Mouse (Mus musculus): Measurements from ENCODE around the gene Pef1. TPM values are rescaled to one million over a fixed set of nuclear protein-coding genes. Genes with fewer than 3 reads are reported as not detected.
A peak's percentile ranks its signal among the peaks of the same experiment; 100 is the strongest.

The Pef1 gene
- total and polyA plus RNA-seq, 3 experiments = 31.4 to 59.3 (median 38.0) TPM

GRCm38 (mm10) chr4:130168280-130169183, 66.2 kb downstream of the Pef1 start:
- Histone ChIP-seq H3K4me3 (peak overlapping the region; percentile 15; the same call in 1 of the 2 replicates), H3K36me3 (ENCODE audit: control insufficient read depth, insufficient read depth, low read length) (peaks cover 5% of the 10 kb centered on the region), H3K79me2 (replicated peaks; ENCODE audit: control insufficient read depth, insufficient read depth, low read length) (no peaks in the 10 kb centered on the region), H3K9ac (ENCODE audit: low read depth, low read length) (peak overlapping the region; percentile 12; the same call in 1 of the 2 replicates), H3K27ac (peak overlapping the region; percentile 80), H3K4me1 (ENCODE audit: control insufficient read depth, insufficient read depth, low read length) (peaks cover 36% of the 10 kb centered on the region), H3K27me3 (ENCODE audit: control insufficient read depth, insufficient read depth, low read length) (no peaks in the 10 kb centered on the region)
- intact Hi-C loops (cut with DNase I) = no loop called here
- peak; percentile 92 to 93 for DNase-seq
- TF ChIP-seq POLR2A (IDR thresholded peaks at IDR 0.05; ENCODE audit: insufficient read depth, low read depth, low read length) (peak; percentile 55), CTCF (IDR thresholded peaks at IDR 0.05) (peak; percentile 37), EP300 (IDR thresholded peaks at IDR 0.05; ENCODE audit: insufficient read depth, low read depth, low read length) (peak; percentile 82)
- WGBS = 19% methylated on average over 16 of the region's 16 CpGs

- WGBS = 82% methylated on average over 16 of the region's 16 CpGs
- Histone ChIP-seq H3K9ac (ENCODE audit: low read depth, low read length) (no peak overlapping the region), H3K36me3 (ENCODE audit: control insufficient read depth, insufficient read depth, low read length) (peaks cover 2% of the 10 kb centered on the region), H3K79me2 (replicated peaks; ENCODE audit: control insufficient read depth, insufficient read depth, low read length) (no peaks in the 10 kb centered on the region), H3K27me3 (ENCODE audit: control insufficient read depth, insufficient read depth, low read length) (no peaks in the 10 kb centered on the region), H3K4me3 (no peak overlapping the region), H3K4me1 (ENCODE audit: control insufficient read depth, insufficient read depth, low read length) (peaks cover 30% of the 10 kb centered on the region), H3K27ac (peak overlapping the region; percentile 80)
- TF ChIP-seq CTCF (IDR thresholded peaks at IDR 0.05) (no peak), EP300 (IDR thresholded peaks at IDR 0.05; ENCODE audit: insufficient read depth, low read depth, low read length) (no peak), POLR2A (IDR thresholded peaks at IDR 0.05; ENCODE audit: insufficient read depth, low read depth, low read length) (no peak)
- intact Hi-C loops (cut with DNase I) = no loop called here
- no peak for DNase-seq
Observed at GRCm38 (mm10) chr4:130169411-130169971, 67.1 kb downstream of the Pef1 start.

- intact Hi-C loops (cut with DNase I) = no loop called here
- Histone ChIP-seq H3K27ac (peak overlapping the region; percentile 80), H3K9ac (ENCODE audit: low read depth, low read length) (no peak overlapping the region), H3K36me3 (ENCODE audit: control insufficient read depth, insufficient read depth, low read length) (peaks cover 2% of the 10 kb centered on the region), H3K4me3 (no peak overlapping the region), H3K27me3 (ENCODE audit: control insufficient read depth, insufficient read depth, low read length) (no peaks in the 10 kb centered on the region), H3K4me1 (ENCODE audit: control insufficient read depth, insufficient read depth, low read length) (peaks cover 29% of the 10 kb centered on the region), H3K79me2 (replicated peaks; ENCODE audit: control insufficient read depth, insufficient read depth, low read length) (no peaks in the 10 kb centered on the region)
- 17% methylated on average over 4 of the region's 4 CpGs for WGBS
- TF ChIP-seq CTCF (IDR thresholded peaks at IDR 0.05) (no peak), EP300 (IDR thresholded peaks at IDR 0.05; ENCODE audit: insufficient read depth, low read depth, low read length) (0 out of 2 replicates have a peak, but pooled peaks have one; percentile 32)
- DNase-seq = peak; percentile 26 to 32
Observed at GRCm38 (mm10) chr4:130170362-130170761, 68.0 kb downstream of the Pef1 start.

- Histone ChIP-seq H3K4me1 (ENCODE audit: control insufficient read depth, insufficient read depth, low read length) (peaks cover 32% of the 10 kb centered on the region), H3K79me2 (replicated peaks; ENCODE audit: control insufficient read depth, insufficient read depth, low read length) (no peaks in the 10 kb centered on the region), H3K36me3 (ENCODE audit: control insufficient read depth, insufficient read depth, low read length) (no peaks in the 10 kb centered on the region; the same call in 1 of the 2 replicates), H3K4me3 (peak overlapping the region; percentile 55), H3K9ac (ENCODE audit: low read depth, low read length) (peak overlapping the region; percentile 3), H3K27ac (peak overlapping the region; percentile 70), H3K27me3 (ENCODE audit: control insufficient read depth, insufficient read depth, low read length) (no peaks in the 10 kb centered on the region)
- peak; percentile 84 to 87 for DNase-seq
- intact Hi-C loops (cut with DNase I) = no loop called here
- WGBS = 16% methylated on average over 11 of the region's 11 CpGs
- TF ChIP-seq EP300 (IDR thresholded peaks at IDR 0.05; ENCODE audit: insufficient read depth, low read depth, low read length) (peak; percentile 82; the same call in 1 of the 2 replicates), CTCF (IDR thresholded peaks at IDR 0.05) (no peak), POLR2A (IDR thresholded peaks at IDR 0.05; ENCODE audit: insufficient read depth, low read depth, low read length) (0 out of 2 replicates have a peak, but pooled peaks have one; percentile 41)
Observed at GRCm38 (mm10) chr4:130171951-130172765, 69.8 kb downstream of the Pef1 start.

DNA sequence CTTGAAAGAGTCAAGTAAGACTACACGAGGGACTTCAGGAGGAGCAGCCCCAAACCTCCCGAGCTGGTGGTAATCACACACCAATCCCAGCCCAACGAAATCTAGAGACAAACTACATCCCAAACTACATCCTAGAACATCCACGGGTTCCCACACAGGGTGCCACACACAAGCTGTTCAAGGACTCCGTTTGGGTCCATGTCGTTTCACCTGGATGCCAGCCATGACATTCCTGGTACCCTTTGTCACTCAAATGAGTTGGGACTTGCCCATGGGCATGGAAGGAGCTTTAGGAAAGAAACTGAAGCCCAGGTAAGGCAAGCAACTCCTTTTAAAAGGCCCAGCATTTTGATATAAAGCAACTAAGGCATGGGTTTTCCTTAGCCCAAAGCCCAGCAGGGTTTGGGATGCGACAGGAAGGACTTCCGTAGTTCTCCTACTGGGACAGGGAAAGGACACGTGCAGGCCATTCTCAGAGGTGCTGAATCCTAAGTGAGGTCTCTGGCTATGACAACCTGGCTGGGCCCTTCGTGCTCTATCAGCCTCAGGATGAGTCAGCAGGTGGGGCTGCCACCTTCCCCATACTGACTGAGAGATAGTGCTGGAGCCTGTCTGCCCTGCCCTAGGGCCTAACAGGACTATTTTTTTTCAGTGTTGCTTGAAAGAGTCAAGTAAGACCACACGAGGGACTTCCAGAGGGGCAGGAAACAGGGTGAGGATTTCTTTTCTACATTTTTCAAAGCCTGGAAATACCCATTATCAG, 70.9 kb downstream of the Pef1 start:
- intact Hi-C loops (cut with DNase I) = no loop called here
- Histone ChIP-seq H3K9ac (ENCODE audit: low read depth, low read length) (peak overlapping the region; percentile 84), H3K79me2 (replicated peaks; ENCODE audit: control insufficient read depth, insufficient read depth, low read length) (no peaks in the 10 kb centered on the region), H3K27ac (peak overlapping the region; percentile 70), H3K4me1 (ENCODE audit: control insufficient read depth, insufficient read depth, low read length) (peaks cover 32% of the 10 kb centered on the region), H3K36me3 (ENCODE audit: control insufficient read depth, insufficient read depth, low read length) (no peaks in the 10 kb centered on the region; the same call in 1 of the 2 replicates), H3K27me3 (ENCODE audit: control insufficient read depth, insufficient read depth, low read length) (no peaks in the 10 kb centered on the region), H3K4me3 (peak overlapping the region; percentile 55)
- 45% methylated on average over 11 of the region's 11 CpGs for WGBS
- peak; percentile 25 to 44 for DNase-seq
- TF ChIP-seq POLR2A (IDR thresholded peaks at IDR 0.05; ENCODE audit: insufficient read depth, low read depth, low read length) = no peak
- no peak for TF ChIP-seq EP300 (IDR thresholded peaks at IDR 0.05; ENCODE audit: insufficient read depth, low read depth, low read length)
- no peak for TF ChIP-seq CTCF (IDR thresholded peaks at IDR 0.05)
